Mouse (Mus musculus) adrenal gland, adult 2 months (tissue): ENCODE data around the gene Cks1b. TPM values are rescaled to one million over a fixed set of nuclear protein-coding genes. Genes with fewer than 3 reads are reported as not detected.

ENCODE experiments used
- DNase-seq: peaks from one replicate; pipeline ENCODE4 v3.0.0; 2021
- long read RNA-seq: library from polyadenylated mRNA; stranded (forward); transcript quantifications from one replicate; pipeline ENCODE4 v2.0.0, GENCODE M21; 2021
- polyA plus RNA-seq: library from polyadenylated mRNA; depleted of rRNA; stranded (reverse); fragments of >200 nt; gene quantifications from 2 replicates; pipeline ENCODE4 v1.2.3, GENCODE M21; 2012; rRNA removed
- total RNA-seq, 2 experiments: library from RNA; stranded (reverse); gene quantifications; 2 replicates each; pipeline ENCODE4 v1.2.3; 2021

Cks1b gene
- total RNA-seq (10 to 100 TPM; 17.3 to 21.5 TPM), polyA plus RNA-seq (9.3 and 9.7 TPM in 2 replicates)
- long read RNA-seq, transcript Cks1b-201 (3 exons, 849 nt): major isoform, 12 of 17 reads
- long read RNA-seq, partial matches to known transcripts: 3 of 17 reads
- long read RNA-seq, other reads (novel, unspliced or antisense): 2 of 17 reads

GRCm38 (mm10) chr3:89418170-89418860 is at the start of gene Cks1b, which contains the start of gene Shc1:
Cks1b (minus strand) TSS chr3:89418383.
Shc1 (plus strand) TSS chr3:89418443.
- DNase-seq: peak; percentile 96

- peak; percentile 92 for DNase-seq
Observed at GRCm38 (mm10) chr3:89458965-89459807, 41.0 kb upstream of the Cks1b start.

- DNase-seq: peak; percentile 48
Observed at GRCm38 (mm10) chr3:89458372-89458964, 40.3 kb upstream of the Cks1b start.

- DNase-seq: peak; percentile 71
Observed at GRCm38 (mm10) chr3:89456726-89457665, 38.8 kb upstream of the Cks1b start.

GRCm38 (mm10) chr3:89455786-89456285 is 37.7 kb upstream of the Cks1b start:
- no peak for DNase-seq

- no peak for DNase-seq
Observed at GRCm38 (mm10) chr3:89454401-89455177, 36.4 kb upstream of the Cks1b start, which contains the start of gene Pmvk. Pmvk (plus strand) TSS chr3:89454541.

GRCm38 (mm10) chr3:89451916-89452315 is 33.7 kb upstream of the Cks1b start:
- DNase-seq: no peak

GRCm38 (mm10) chr3:89449541-89449940 is 31.4 kb upstream of the Cks1b start:
- peak; percentile 71 for DNase-seq

GRCm38 (mm10) chr3:89448720-89449537 is 30.7 kb upstream of the Cks1b start:
- peak; percentile 79 for DNase-seq

- peak; percentile 78 for DNase-seq
Observed at GRCm38 (mm10) chr3:89440691-89441090, 22.5 kb upstream of the Cks1b start.

GRCm38 (mm10) chr3:89437269-89437668 is 19.1 kb upstream of the Cks1b start:
- no peak for DNase-seq

GRCm38 (mm10) chr3:89436176-89437113 is 18.3 kb upstream of the Cks1b start, which contains the start of gene Pbxip1:
Pbxip1 (plus strand) TSS chr3:89436706.
- peak; percentile 82 for DNase-seq

GRCm38 (mm10) chr3:89435041-89435440 is 16.9 kb upstream of the Cks1b start:
- no peak for DNase-seq

GRCm38 (mm10) chr3:89434532-89434931 is 16.3 kb upstream of the Cks1b start:
- DNase-seq: no peak

- DNase-seq: no peak
Observed at GRCm38 (mm10) chr3:89432606-89433005, 14.4 kb upstream of the Cks1b start.

- DNase-seq: peak; percentile 99
Observed at GRCm38 (mm10) chr3:89430171-89431159, 12.3 kb upstream of the Cks1b start, which contains the start of gene Pygo2. Pygo2 (plus strand) TSS chr3:89430214.
